Mouse (Mus musculus) induced T-regulatory cell, adult 2 months (primary cell): ENCODE data around the gene Gpr155.

Source experiments
- DNase-seq: peaks from one replicate; pipeline ENCODE4 v3.0.0-alpha.2; 2012; ENCODE audit warnings: low read depth

Gpr155 gene

DNA sequence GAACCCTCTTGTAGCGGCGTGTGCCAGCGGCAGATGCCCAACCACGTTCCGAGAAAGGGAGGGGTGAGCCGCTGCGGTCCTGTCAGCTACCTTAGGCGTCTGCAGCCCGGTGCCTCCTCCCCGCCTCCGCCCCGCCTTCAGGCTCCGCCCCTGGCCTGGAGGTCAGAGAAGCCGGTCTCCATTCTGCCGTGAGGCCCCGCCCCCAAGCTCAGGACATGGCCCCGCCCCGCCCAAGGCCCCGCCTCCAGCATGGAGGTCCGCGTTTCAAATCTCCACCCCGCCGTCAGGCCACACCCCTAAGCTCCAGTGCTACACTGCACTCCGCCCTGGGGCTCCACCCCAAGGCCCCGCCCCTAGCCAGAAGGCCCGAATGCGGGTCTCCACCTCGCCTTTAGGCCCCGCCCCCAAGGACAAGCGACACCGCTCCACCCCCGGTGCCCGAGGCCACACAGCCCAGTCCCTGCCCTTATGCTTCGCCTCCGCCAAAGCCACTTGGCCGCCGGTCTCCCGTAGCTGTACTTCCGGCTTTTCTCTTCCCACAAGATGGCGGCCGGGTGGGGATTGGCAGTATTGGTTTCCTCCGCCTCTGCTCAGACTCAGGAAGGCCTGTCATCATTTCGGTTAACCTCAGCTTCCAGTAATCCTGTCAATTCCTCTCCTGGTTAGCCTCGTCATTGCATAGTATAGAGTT, at the start of gene Gpr155:
Gpr155 (minus strand) TSS at position 217 of the 691 bp plus-strand sequence.
- DNase-seq = peak; percentile 99

- no peak for DNase-seq
Observed at GRCm38 (mm10) chr2:73435847-73436246, 49.5 kb upstream of the Gpr155 start.

- DNase-seq = no peak
Observed at GRCm38 (mm10) chr2:73431959-73432396, 45.6 kb upstream of the Gpr155 start.

- peak; percentile 56 for DNase-seq
Observed at GRCm38 (mm10) chr2:73428803-73429468, 42.6 kb upstream of the Gpr155 start.

- DNase-seq = peak; percentile 77
Observed at GRCm38 (mm10) chr2:73427293-73427692, 40.9 kb upstream of the Gpr155 start.

DNA sequence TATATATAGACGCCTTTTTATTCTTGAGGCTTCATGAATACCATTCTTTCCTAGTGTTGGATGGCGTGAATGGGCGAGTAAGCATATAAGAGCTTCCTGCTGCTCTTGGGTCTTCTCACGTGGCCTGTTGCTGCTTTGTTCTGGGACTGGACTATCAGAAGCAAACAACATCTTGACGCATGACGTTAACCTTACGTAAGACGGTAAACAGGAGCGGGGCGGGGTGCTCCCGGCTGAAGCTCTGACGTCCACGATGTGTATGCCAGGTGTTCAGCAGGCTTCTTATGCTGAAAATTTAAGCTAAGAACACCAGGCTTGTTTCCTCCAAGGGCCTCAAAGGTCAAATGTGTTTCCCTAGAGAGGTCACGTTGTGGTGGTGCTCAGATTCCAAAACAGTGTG, 39.5 kb upstream of the Gpr155 start:
- no peak for DNase-seq

DNA sequence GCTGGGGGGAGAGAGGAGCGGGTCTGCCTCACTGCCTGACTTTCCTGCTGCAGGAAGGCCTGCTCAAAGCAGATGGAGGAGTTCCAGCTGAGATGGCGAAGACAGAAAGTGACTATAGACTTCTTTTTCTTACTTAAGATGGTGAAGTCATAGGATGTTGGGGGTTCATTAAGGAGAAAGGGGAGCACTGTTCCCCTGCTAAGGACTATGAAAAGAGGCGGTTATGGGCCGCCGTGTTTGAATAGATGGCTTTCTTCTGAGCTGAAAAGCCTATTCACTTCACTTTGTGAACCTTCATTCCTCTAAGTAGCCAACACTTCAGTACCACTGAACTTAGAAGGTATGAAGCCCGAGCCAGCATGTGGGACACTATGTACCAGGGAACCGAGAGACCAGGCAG, 33.4 kb upstream of the Gpr155 start:
- no peak for DNase-seq

DNA sequence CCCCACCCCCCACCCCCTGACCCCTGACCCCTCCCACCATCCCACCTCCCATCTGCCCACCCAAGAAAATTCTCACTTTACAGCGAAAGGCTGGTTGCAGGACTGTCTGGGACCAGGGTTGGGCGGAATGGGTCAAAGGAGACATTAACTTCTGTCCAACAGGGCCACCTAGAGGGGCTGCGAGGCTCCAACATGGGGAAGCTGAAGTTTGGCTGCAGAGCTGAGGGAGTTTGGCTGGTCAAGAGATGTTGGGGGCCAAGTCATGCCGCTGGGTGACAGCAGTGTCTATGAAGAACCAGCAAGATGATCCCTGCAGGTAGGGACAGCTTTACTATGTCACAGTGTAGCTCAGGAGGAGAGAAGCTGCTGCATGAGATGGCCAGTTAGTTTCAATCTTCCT, 32.9 kb upstream of the Gpr155 start:
- no peak for DNase-seq

- no peak for DNase-seq
Observed at GRCm38 (mm10) chr2:73415892-73416291, 29.5 kb upstream of the Gpr155 start.

GRCm38 (mm10) chr2:73410076-73410475, 23.7 kb upstream of the Gpr155 start:
- no peak for DNase-seq

DNA sequence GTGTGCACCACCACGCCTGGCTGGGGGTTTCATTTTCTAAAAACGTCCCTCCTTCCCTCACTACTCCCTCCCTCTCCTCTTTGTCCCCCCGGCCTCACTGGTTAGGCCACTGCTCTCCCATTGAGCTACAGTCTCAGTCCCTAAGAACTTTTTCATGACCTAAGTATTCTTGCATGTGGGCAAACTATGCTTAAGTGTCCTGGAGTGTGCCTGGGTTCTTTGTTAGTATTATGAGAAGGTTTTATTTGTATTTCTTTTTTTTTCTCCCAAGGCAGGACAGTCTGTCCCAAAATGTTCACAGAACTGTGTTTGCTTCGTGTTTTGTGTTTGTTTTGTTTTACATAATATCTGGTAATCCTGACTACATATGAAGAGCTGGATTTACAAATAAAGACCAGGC, 21.3 kb upstream of the Gpr155 start:
- no peak for DNase-seq

DNA sequence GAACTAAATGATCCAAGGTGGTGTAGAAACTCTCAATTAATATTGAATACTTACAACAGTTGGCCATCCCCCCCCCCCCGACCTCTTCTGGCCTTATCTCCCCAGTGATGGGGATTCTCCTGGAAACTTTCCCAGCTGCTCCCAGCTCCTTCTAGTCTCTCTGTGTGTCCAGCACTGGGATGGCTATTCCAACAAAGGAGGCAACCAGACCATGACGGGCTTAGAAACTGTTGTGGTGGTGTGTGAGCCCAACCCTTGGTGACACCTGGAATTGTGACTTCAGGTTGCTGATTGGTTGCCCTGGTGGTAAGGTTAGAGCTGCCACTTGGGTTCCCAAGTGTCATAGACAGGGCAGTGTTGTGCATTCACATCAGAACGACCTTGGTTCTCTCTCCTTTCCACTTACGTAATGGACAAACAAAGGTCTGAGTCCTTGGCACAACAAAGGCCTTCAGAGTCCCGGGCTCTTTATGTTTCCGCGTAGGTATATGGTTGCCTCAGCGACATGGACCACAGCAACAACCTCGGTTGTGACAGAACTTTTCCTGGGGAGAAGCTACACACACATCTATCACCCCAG, 20.1 kb upstream of the Gpr155 start:
- no peak for DNase-seq

- DNase-seq = peak; percentile 49
Observed at GRCm38 (mm10) chr2:73404980-73405379, 18.6 kb upstream of the Gpr155 start.

- peak; percentile 77 for DNase-seq
Observed at GRCm38 (mm10) chr2:73404442-73404841, 18.1 kb upstream of the Gpr155 start.

- DNase-seq = peak; percentile 58
Observed at GRCm38 (mm10) chr2:73403385-73404013, 17.1 kb upstream of the Gpr155 start.

DNA sequence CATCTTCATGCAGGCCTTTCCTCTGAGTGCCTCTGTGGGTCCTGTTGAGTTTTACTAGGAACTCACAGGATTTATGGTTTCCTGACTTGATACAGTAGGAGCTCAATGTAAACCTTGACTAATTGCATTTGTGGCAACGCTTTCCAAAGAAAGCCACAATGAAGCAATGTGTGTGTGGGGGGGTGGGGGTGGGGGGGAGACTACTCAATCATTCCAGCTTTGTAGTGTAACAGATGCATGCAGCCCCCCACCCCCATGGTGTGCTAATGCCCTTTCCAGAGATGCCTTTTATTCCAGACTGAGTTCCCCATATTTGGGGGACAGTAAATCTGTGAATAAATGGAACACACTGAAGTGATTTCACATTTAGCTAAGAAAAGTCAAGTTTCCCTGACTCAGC, 15.3 kb upstream of the Gpr155 start:
- no peak for DNase-seq

DNA sequence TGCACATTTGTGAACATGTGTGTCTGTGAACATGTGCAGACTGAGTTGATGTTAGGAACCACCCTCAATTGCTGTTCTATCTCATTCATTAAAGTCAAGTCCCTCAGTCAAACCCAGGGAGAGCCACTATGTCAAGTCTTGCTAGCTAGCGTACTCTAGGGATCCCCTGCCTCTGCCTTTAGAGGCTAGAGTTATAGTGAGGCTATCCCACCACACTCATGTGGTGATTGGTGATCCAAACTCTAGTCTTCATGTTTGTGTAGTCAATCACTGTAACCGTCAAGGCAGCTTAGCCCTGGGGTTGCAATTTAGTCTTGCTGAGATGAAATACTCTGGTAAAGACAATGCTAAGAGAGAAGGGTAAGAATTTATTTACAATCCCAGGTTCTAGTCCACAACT, 11.1 kb upstream of the Gpr155 start:
- no peak for DNase-seq

DNA sequence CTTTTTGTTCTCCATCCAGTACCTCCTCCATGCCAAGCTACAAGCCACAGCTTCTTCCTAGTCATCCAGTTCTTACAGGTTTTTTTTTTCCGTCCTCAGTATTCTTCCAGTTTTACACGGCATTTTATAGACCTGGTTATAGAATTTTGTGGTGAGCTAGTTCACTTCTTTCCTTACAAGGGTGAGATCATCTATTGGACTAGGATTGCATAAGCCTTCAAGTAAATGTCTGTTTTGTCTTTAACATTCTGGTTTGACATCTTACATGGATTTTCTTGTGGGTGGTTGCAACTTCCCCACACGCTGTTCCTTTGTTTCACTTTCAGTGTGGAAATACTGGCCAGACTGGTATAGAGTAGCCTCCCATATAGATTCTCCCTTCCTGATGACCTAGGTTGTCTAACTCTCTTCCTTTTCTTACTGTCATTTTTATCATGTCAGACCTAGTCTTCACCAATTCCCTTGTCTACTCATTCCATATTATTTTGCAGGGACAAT, 10.5 kb upstream of the Gpr155 start:
- DNase-seq = no peak

DNA sequence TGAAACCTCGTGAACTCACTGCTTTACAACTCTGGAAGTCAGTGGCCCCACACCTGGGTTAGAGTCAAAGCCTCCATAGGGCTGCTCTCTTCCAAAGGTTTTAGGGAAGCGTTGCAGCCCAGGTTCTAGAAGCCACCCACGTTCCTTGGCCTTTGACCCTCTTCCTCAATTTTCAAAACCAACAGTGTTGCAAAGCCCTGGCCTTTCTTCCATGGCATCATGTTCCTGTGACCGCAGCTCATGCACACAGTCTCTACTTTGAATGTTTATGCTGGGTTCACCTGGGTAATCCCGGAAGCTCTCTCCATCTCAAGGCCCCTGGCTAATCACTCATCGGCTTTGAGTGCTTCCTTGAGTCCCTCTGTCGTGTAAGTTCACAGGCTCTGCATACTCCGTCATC, 9.1 kb upstream of the Gpr155 start:
- no peak for DNase-seq

GRCm38 (mm10) chr2:73394476-73394875, 8.1 kb upstream of the Gpr155 start:
- DNase-seq = no peak

GRCm38 (mm10) chr2:73392772-73393171, 6.4 kb upstream of the Gpr155 start:
- DNase-seq = no peak

DNA sequence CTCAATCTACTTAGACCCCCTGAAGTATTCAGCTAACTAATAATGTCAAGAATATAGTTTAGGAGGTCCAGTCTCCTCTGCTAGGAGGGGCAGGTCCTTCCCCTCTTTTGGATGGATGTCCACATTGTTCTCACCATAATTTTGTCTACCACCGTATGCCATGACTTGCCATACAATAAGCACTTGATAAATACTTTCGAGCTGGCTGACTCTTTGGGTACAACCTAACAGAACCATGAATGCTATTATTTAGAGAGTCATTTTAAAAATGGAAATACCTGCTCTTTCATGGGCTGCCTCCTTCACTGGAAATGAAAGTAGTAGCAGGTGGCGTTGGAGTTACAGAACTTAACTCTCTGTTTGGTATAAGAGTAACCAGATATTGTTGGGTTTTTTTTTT, 3.6 kb upstream of the Gpr155 start:
- DNase-seq = no peak

GRCm38 (mm10) chr2:73387806-73388205, 1.4 kb upstream of the Gpr155 start:
- peak; percentile 31 for DNase-seq
